Mouse (Mus musculus): ENCODE measurements around the gene Apbb2. TPM values are rescaled to one million over a fixed set of nuclear protein-coding genes. Genes with fewer than 3 reads are reported as not detected.

Apbb2 gene
- total and polyA plus RNA-seq, 2 experiments from 2014 or later = 31.8 to 41.0 TPM

- ATAC-seq (ENCODE audit: insufficient read depth, low read depth) = no peak
Observed at GRCm38 (mm10) chr5:66378968-66379367, 239.6 kb downstream of the Apbb2 start.

GRCm38 (mm10) chr5:66376589-66377270 lies 241.9 kb downstream of the Apbb2 start:
- no peak for ATAC-seq (ENCODE audit: insufficient read depth, low read depth)

More at GRCm38 (mm10) chr5:66378968-66379367, 239.6 kb downstream of the Apbb2 start:
- DNase-seq (ENCODE audit: low spot score) = no peak
- Histone ChIP-seq H3K4me3 (ENCODE audit: low read depth, low read length) (no peak overlapping the region), H3K4me1 (ENCODE audit: control insufficient read depth, insufficient read depth) (no peaks in the 10 kb centered on the region), H3K9ac (replicated peaks; ENCODE audit: low read depth, low read length) (no peak overlapping the region), H3K27ac (ENCODE audit: low read depth) (no peak overlapping the region), H3K36me3 (replicated peaks; ENCODE audit: control insufficient read depth, insufficient read depth, low read length) (no peaks in the 10 kb centered on the region), H3K4me2 (ENCODE audit: low read depth, low read length) (no peak overlapping the region), H3K9me3 (replicated peaks; ENCODE audit: control insufficient read depth, low read length) (no peaks in the 10 kb centered on the region), H3K27me3 (ENCODE audit: control insufficient read depth, insufficient read depth, low read length) (no peaks in the 10 kb centered on the region)
- 86% methylated on average over 6 of the region's 6 CpGs for WGBS
- TF ChIP-seq EP300 (IDR thresholded peaks at IDR 0.05; ENCODE audit: low read depth) (no peak), CTCF (IDR thresholded peaks at IDR 0.05; ENCODE audit: low read depth) (no peak)

GRCm38 (mm10) chr5:66374413-66374812 lies 244.2 kb downstream of the Apbb2 start:
- no peak for ATAC-seq (ENCODE audit: insufficient read depth, low read depth)
- H3K36me3 ChIP-seq (replicated peaks; ENCODE audit: control insufficient read depth, insufficient read depth, low read length) = peaks cover 7% of the 10 kb centered on the region
- 75% methylated on average over 4 of the region's 4 CpGs for WGBS
- no peaks in the 10 kb centered on the region for H3K27me3 ChIP-seq (ENCODE audit: control insufficient read depth, insufficient read depth, low read length)
- TF ChIP-seq EP300 (IDR thresholded peaks at IDR 0.05; ENCODE audit: low read depth) (no peak), CTCF (IDR thresholded peaks at IDR 0.05; ENCODE audit: low read depth) (no peak)
- no peak overlapping the region for H3K9ac ChIP-seq (replicated peaks; ENCODE audit: low read depth, low read length)
- DNase-seq (ENCODE audit: low spot score) = no peak
- no peaks in the 10 kb centered on the region for H3K4me1 ChIP-seq (ENCODE audit: control insufficient read depth, insufficient read depth)
- no peaks in the 10 kb centered on the region for H3K9me3 ChIP-seq (replicated peaks; ENCODE audit: control insufficient read depth, low read length)
- H3K27ac ChIP-seq (ENCODE audit: low read depth) = no peak overlapping the region
- no peak overlapping the region for H3K4me2 ChIP-seq (ENCODE audit: low read depth, low read length)
- no peak overlapping the region for H3K4me3 ChIP-seq (ENCODE audit: low read depth, low read length)

More at GRCm38 (mm10) chr5:66376589-66377270, 241.9 kb downstream of the Apbb2 start:
- H3K27me3 ChIP-seq (ENCODE audit: control insufficient read depth, insufficient read depth, low read length) = no peaks in the 10 kb centered on the region
- DNase-seq (ENCODE audit: low spot score) = no peak
- H3K9ac ChIP-seq (replicated peaks; ENCODE audit: low read depth, low read length) = no peak overlapping the region
- no peaks in the 10 kb centered on the region for H3K36me3 ChIP-seq (replicated peaks; ENCODE audit: control insufficient read depth, insufficient read depth, low read length)
- H3K4me1 ChIP-seq (ENCODE audit: control insufficient read depth, insufficient read depth) = no peaks in the 10 kb centered on the region
- 58% methylated on average over 14 of the region's 14 CpGs for WGBS
- TF ChIP-seq EP300 (IDR thresholded peaks at IDR 0.05; ENCODE audit: low read depth) = no peak
- no peak for TF ChIP-seq CTCF (IDR thresholded peaks at IDR 0.05; ENCODE audit: low read depth)
- H3K4me2 ChIP-seq (ENCODE audit: low read depth, low read length) = no peak overlapping the region
- H3K9me3 ChIP-seq (replicated peaks; ENCODE audit: control insufficient read depth, low read length) = no peaks in the 10 kb centered on the region
- no peak overlapping the region for H3K27ac ChIP-seq (ENCODE audit: low read depth)
- H3K4me3 ChIP-seq (ENCODE audit: low read depth, low read length) = no peak overlapping the region

- no peak for TF ChIP-seq CTCF (IDR thresholded peaks at IDR 0.05; ENCODE audit: low read depth)
- TF ChIP-seq EP300 (IDR thresholded peaks at IDR 0.05; ENCODE audit: low read depth) = no peak
- Histone ChIP-seq H3K4me3 (ENCODE audit: low read depth, low read length) (no peak overlapping the region), H3K27ac (ENCODE audit: low read depth) (no peak overlapping the region), H3K9me3 (replicated peaks; ENCODE audit: control insufficient read depth, low read length) (no peaks in the 10 kb centered on the region), H3K4me1 (ENCODE audit: control insufficient read depth, insufficient read depth) (no peaks in the 10 kb centered on the region), H3K36me3 (replicated peaks; ENCODE audit: control insufficient read depth, insufficient read depth, low read length) (peaks cover 7% of the 10 kb centered on the region), H3K27me3 (ENCODE audit: control insufficient read depth, insufficient read depth, low read length) (no peaks in the 10 kb centered on the region), H3K4me2 (ENCODE audit: low read depth, low read length) (no peak overlapping the region), H3K9ac (replicated peaks; ENCODE audit: low read depth, low read length) (no peak overlapping the region)
- ATAC-seq (ENCODE audit: insufficient read depth, low read depth) (no peak), DNase-seq (ENCODE audit: low spot score) (no peak)
- WGBS = 81% methylated on average over 13 of the region's 13 CpGs
Observed at GRCm38 (mm10) chr5:66373515-66374164, 244.9 kb downstream of the Apbb2 start.

GRCm38 (mm10) chr5:66371131-66371530 lies 247.5 kb downstream of the Apbb2 start:
- Histone ChIP-seq H3K27me3 (ENCODE audit: control insufficient read depth, insufficient read depth, low read length) (no peaks in the 10 kb centered on the region), H3K4me1 (ENCODE audit: control insufficient read depth, insufficient read depth) (no peaks in the 10 kb centered on the region), H3K4me2 (ENCODE audit: low read depth, low read length) (no peak overlapping the region), H3K9ac (replicated peaks; ENCODE audit: low read depth, low read length) (no peak overlapping the region), H3K9me3 (replicated peaks; ENCODE audit: control insufficient read depth, low read length) (no peaks in the 10 kb centered on the region), H3K27ac (ENCODE audit: low read depth) (no peak overlapping the region), H3K36me3 (replicated peaks; ENCODE audit: control insufficient read depth, insufficient read depth, low read length) (peaks cover 7% of the 10 kb centered on the region), H3K4me3 (ENCODE audit: low read depth, low read length) (no peak overlapping the region)
- no peak for DNase-seq (ENCODE audit: low spot score)
- TF ChIP-seq CTCF (IDR thresholded peaks at IDR 0.05; ENCODE audit: low read depth) (no peak), EP300 (IDR thresholded peaks at IDR 0.05; ENCODE audit: low read depth) (no peak)
- no peak for ATAC-seq (ENCODE audit: insufficient read depth, low read depth)

Measured in heart, postnatal 0 days (tissue).